Comparison of ENCODE assay signal across 7 mouse cellular contexts in genomic region chr5:5573749-5574317, GRCm38 (mm10). TPM values are rescaled to one million over a fixed set of nuclear protein-coding genes. Genes with fewer than 3 reads are reported as not detected.
DNase-seq lines count a peak whose midpoint lies in the region; ATAC-seq and TF ChIP-seq lines count a peak whose summit lies in the region.

TSS of gene Gm8773 (plus strand) at chr5:5573799.

- H3K4me2 ChIP-seq in lung, embryonic 16.5 days (ENCODE audit: low read depth, low read length) = peak within 1 kb of the TSS; percentile 74
- H3K4me2 ChIP-seq in forebrain, embryonic 15.5 days (replicated peaks) = peak within 1 kb of the TSS; percentile 90
- H3K4me2 ChIP-seq in intestine, postnatal 0 days (replicated peaks; ENCODE audit: low read depth) = peak within 1 kb of the TSS; percentile 81
- peak within 1 kb of the TSS; percentile 72 for H3K4me2 ChIP-seq in midbrain, embryonic 12.5 days (replicated peaks)

- H3K9ac ChIP-seq in lung, embryonic 16.5 days (ENCODE audit: low read length) = peak within 1 kb of the TSS; percentile 42; the same call in 1 of the 2 replicates
- H3K9ac ChIP-seq in forebrain, embryonic 15.5 days (replicated peaks) = peak within 1 kb of the TSS; percentile 64
- H3K9ac ChIP-seq in intestine, postnatal 0 days (ENCODE audit: low read depth, low read length) = peak within 1 kb of the TSS; percentile 40; the same call in 1 of the 2 replicates
- H3K9ac ChIP-seq in midbrain, embryonic 12.5 days (replicated peaks) = peak within 1 kb of the TSS; percentile 74

- no peaks in the 10 kb centered on the region for H3K36me3 ChIP-seq in lung, embryonic 16.5 days (ENCODE audit: control insufficient read depth, insufficient read depth, low read length)
- no peaks in the 10 kb centered on the region for H3K36me3 ChIP-seq in forebrain, embryonic 15.5 days
- no peaks in the 10 kb centered on the region for H3K36me3 ChIP-seq in intestine, postnatal 0 days (ENCODE audit: control insufficient read depth, insufficient read depth)
- no peaks in the 10 kb centered on the region for H3K36me3 ChIP-seq in midbrain, embryonic 12.5 days

- WGBS in lung, embryonic 16.5 days = under 1% methylated on average over 22 of the region's 24 CpGs
- under 1% methylated on average over 24 of the region's 24 CpGs for WGBS in forebrain, embryonic 15.5 days
- WGBS in intestine, postnatal 0 days = 3% methylated on average over 24 of the region's 24 CpGs
- 1% methylated on average over 24 of the region's 24 CpGs for WGBS in midbrain, embryonic 12.5 days

- H3K4me3 ChIP-seq in lung, embryonic 16.5 days (ENCODE audit: low read length) = peak within 1 kb of the TSS; percentile 49
- H3K4me3 ChIP-seq in forebrain, embryonic 15.5 days = peak within 1 kb of the TSS; percentile 56
- H3K4me3 ChIP-seq in intestine, postnatal 0 days (ENCODE audit: low read depth, low read length) = peak within 1 kb of the TSS; percentile 50
- H3K4me3 ChIP-seq in midbrain, embryonic 12.5 days = peak within 1 kb of the TSS; percentile 50

- DNase-seq in lung, postnatal 25 days (ENCODE audit: low spot score) = no peak
- DNase-seq in c-Kit-positive CD71-positive TER-119-negative erythroid progenitor cells, embryonic 14.5 days (ENCODE audit: low read depth) = peak; percentile 15
- peak; percentile 31 for DNase-seq in testis, postnatal 14 days (ENCODE audit: low spot score)

- H3K27me3 ChIP-seq in lung, embryonic 16.5 days (ENCODE audit: control insufficient read depth, insufficient read depth, low read depth, low read length) = peaks cover 2% of the 10 kb centered on the region; the same call in 1 of the 2 replicates
- H3K27me3 ChIP-seq in forebrain, embryonic 15.5 days = 0 out of 2 replicates have a peak, but pooled peaks cover 3% of the 10 kb centered on the region
- no peaks in the 10 kb centered on the region for H3K27me3 ChIP-seq in intestine, postnatal 0 days (replicated peaks; ENCODE audit: control insufficient read depth, insufficient read depth, low read length)
- H3K27me3 ChIP-seq in midbrain, embryonic 12.5 days = peaks cover 10% of the 10 kb centered on the region

- H3K4me1 ChIP-seq in lung, embryonic 16.5 days (replicated peaks; ENCODE audit: control insufficient read depth, insufficient read depth, low read length) = no peaks in the 10 kb centered on the region
- H3K4me1 ChIP-seq in forebrain, embryonic 15.5 days = 0 out of 2 replicates have a peak, but pooled peaks cover 3% of the 10 kb centered on the region
- no peaks in the 10 kb centered on the region for H3K4me1 ChIP-seq in intestine, postnatal 0 days (replicated peaks; ENCODE audit: control insufficient read depth, insufficient read depth, low read length)
- H3K4me1 ChIP-seq in midbrain, embryonic 12.5 days = no peaks in the 10 kb centered on the region

- no peaks in the 10 kb centered on the region for H3K9me3 ChIP-seq in lung, embryonic 16.5 days (ENCODE audit: control insufficient read depth, low read length)
- H3K9me3 ChIP-seq in forebrain, embryonic 15.5 days = no peaks in the 10 kb centered on the region
- H3K9me3 ChIP-seq in intestine, postnatal 0 days (ENCODE audit: control insufficient read depth) = no peaks in the 10 kb centered on the region
- H3K9me3 ChIP-seq in midbrain, embryonic 12.5 days = no peaks in the 10 kb centered on the region

- peak; percentile 64 for ATAC-seq in lung, embryonic 16.5 days (ENCODE audit: low read depth)
- ATAC-seq in forebrain, embryonic 15.5 days (replicated peaks) = peak; percentile 91
- peak; percentile 47; the same call in 1 of the 2 replicates for ATAC-seq in intestine, postnatal 0 days
- peak; percentile 93 for ATAC-seq in midbrain, embryonic 12.5 days (ENCODE audit: low FRiP score, low read depth)

- TF ChIP-seq CTCF in intestine, postnatal 0 days (IDR thresholded peaks at IDR 0.05; ENCODE audit: low read depth) = no peak

- H3K27ac ChIP-seq in lung, embryonic 16.5 days (ENCODE audit: low read length) = no peak within 1 kb of the TSS
- 0 out of 2 replicates have a peak within 1 kb of the TSS, but pooled peaks have one; percentile 2 for H3K27ac ChIP-seq in forebrain, embryonic 15.5 days (replicated peaks)
- no peak within 1 kb of the TSS for H3K27ac ChIP-seq in intestine, postnatal 0 days (ENCODE audit: low read depth, low read length)
- no peak within 1 kb of the TSS for H3K27ac ChIP-seq in midbrain, embryonic 12.5 days (replicated peaks)

RNA-seq across cellular contexts. Expression of gene Gm8773, which starts in this region (rescaled TPM):
- polyA plus RNA-seq in lung, embryonic 16.5 days (2015; fragmentation: Nextera tagmentation; extraction: Ambion mirVana) = 0.63 and 0.88 TPM in 2 replicates
- polyA plus RNA-seq in forebrain, embryonic 15.5 days (2015; fragmentation: Nextera tagmentation; extraction: Ambion mirVana) = 9.8 TPM in 2 replicates
- 1.3 TPM in 2 replicates for polyA plus RNA-seq in intestine, postnatal 0 days (2015; fragmentation: Nextera tagmentation; extraction: Ambion mirVana)
- 4.9 and 5.1 TPM in 2 replicates for polyA plus RNA-seq in midbrain, embryonic 12.5 days (2016; fragmentation: Nextera tagmentation; extraction: Ambion mirVana)

Comparison
In these comparisons a context has a peak if more than half of its experiments do, and no peak if none do; other contexts are left out.
1. Peak in ATAC-seq, H3K4me3 ChIP-seq, H3K9ac ChIP-seq and H3K4me2 ChIP-seq in lung, embryonic 16.5 days; RNA of the gene not detected or under 1 TPM.